Mouse (Mus musculus) naive thymus-derived CD4-positive, alpha-beta T cell, adult 2 months (primary cell): Measurements from ENCODE around the gene Ssu72.
"Not testable (repeated sequence)": the region's sequence is repeated elsewhere in the genome, so short reads cannot be mapped to it uniquely, and the experiment has no call there.

Source experiments
- DNase-seq: peaks from one replicate; pipeline ENCODE4 v3.0.0-alpha.2; 2011; ENCODE audit warnings: low read depth

Ssu72 gene

DNA sequence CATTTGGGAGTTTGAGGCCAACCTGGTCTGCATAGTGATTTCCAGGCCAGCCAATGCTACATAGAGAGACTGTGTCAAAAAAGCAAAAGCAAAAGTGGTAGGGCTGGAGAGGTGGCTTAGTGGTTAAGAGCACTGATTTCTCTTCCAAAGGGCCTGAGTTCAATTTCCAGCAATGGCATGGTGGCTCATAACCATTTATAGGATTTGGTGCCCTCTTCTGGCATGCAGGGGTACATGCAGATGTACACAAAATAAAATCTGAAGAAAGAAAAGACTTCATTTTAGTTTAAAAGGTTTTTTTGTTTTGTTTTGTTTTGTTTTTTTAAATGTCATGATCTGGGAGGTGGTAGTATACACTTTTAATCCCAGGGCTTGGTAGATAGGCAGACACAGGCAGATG is 4.2 kb upstream of the Ssu72 start:
- DNase-seq, result peak; percentile 78

DNA sequence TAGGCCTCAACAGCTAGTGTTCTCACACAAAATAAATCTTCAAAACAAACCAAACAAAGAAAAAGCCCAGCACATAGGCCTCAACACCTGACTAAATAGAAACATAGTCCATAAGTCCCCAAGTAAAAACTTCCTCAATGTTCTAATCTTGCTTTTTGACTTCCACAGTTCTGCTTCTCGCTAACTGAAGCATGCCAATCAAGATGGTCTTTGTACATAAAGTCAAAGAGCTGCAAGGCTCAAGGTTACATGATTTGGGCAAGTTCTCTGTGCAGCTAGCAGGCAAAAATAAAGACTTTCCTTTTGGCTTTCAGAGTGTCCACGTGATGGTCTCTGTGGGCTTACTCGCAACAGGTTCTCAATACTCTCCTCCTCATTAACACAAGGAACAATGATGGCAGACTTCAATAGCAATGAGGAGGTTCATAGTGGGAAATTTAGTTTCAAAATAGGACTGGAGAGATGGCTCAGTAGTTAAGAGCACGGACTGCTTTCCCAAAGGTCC is 1.1 kb upstream of the Ssu72 start:
- DNase-seq, result no peak

DNA sequence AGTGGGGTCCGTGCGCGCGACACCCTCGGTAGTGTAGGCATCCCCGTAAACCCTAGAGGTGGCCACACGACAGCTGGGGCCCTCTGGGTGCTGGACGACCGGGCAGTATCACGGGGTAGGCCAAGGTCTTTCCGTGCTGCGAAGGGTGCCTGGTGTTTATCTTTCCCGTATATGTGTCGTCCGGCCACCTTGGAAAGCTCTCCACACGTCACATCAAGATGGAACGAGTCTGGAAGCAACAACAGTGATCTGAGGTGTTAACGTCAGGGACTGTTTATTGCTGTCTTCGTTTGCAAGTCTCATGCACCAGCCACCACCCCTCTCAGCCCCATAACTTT is 961 bp downstream of the Ssu72 start:
- peak; percentile 76 for DNase-seq

DNA sequence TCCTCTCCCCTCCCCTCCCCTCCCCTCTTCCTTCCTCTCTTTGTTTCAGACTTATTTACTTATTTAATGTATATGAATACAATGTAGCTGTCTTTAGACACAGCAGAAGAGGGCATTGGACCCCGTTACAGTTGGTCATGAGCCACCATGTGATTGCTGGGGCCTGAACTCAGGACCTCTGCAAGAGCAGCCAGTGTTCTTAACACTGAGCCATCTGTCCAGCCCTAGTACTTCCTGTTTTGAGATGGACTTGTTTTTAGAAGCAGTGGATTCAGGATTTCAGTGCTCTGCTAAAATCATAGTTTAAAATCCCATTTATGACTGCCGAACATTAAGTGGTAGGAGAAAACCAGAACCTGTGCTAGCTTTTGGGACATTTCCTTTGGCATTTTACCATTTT is 4.0 kb downstream of the Ssu72 start:
- no peak for DNase-seq

- DNase-seq, result no peak
These were observed 4.4 kb downstream of the Ssu72 start for GRCm38 (mm10) chr4:155708988-155709387.

DNA sequence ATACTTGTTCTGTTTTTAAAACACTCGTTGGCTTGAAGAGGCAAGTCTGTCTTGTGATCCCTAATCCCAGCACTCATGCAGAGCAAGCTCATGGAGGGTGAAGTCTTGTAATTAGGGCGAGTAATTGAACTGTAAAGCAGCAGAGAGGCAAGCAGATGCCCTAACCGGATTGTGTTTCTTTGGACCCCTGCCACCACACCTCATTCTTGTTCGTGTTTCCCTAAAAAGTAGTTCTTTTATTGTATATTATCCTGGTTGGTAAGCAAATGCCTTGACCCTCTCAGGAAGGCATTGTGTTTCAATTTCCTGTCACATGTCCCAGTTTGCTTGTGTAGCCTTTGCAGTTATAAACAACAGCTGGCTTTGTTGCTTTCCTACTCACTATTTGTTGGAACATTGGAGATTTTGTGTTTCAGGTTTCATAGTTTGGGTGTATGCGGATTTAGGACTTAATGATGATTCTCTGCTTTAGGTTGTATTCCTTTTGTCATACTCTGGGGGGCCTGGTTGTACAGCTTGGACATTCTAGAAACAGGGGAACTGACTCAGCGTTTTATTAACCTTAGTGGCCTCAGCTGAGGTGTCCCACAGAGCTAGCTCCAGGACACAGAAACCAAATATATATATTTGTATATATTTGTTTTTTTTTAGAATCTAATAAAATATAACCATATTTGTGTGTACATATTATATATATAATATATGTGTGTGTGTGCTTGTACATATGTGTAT is 6.1 kb downstream of the Ssu72 start:
- no peak for DNase-seq

DNA sequence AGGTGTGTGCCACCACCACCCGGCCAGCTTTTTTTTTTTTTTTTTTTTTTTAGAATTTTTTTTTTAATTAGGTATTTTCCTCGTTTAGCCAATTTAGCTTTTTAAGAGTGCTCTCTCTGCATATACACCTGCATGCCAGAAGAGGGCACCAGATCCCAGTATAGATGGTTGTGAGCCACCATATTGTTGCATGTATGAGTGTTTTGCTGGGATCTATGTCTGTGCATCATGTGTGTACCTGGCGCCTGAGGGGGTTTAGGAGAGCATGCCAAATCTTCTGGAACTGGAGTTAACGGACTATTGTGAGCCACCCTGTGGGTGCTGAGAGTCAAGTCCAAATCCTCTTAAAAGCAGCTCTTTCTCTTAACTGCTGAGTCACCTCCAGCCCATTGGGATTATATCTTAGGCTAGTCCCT is 17.1 kb downstream of the Ssu72 start:
- DNase-seq, result peak; percentile 64

DNA sequence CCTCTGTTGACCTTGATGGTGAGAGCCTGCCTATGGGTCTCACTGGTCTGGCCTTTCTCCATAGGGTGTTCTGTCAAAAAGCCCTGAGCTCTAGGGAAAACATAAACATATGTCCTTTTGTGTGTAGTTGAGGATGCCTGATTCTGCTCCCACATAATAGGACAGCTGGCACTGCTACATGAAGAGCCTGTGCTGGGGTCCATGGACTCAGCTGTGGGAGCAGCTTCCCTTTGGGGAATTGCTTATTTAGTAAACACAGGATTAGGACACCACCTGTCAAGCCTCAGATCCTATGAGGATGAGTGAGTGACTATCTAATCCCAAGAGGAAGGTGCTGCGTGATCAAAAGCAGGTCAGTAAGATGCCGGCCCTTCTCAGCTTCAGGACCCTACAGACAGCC is 23.4 kb downstream of the Ssu72 start:
- no peak for DNase-seq

DNA sequence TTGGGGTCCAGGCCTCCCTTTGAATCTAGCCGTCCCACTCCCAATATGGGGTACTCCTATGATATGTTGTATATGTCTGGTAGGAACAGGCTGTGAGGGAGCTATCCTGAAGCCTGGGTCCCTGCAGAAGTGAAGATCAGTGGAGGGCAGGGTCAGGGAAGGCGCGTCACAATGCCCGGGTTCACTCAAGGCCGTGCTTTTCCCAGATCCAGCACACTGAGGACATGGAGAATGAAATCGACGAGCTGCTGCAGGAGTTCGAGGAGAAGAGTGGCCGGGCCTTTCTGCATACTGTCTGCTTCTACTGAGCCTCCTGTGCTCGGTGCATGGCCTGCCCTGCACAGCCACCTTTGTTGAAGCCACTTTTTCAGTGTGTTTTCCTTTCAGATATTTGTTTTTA is 28.7 kb downstream of the Ssu72 start:
- no peak for DNase-seq

DNA sequence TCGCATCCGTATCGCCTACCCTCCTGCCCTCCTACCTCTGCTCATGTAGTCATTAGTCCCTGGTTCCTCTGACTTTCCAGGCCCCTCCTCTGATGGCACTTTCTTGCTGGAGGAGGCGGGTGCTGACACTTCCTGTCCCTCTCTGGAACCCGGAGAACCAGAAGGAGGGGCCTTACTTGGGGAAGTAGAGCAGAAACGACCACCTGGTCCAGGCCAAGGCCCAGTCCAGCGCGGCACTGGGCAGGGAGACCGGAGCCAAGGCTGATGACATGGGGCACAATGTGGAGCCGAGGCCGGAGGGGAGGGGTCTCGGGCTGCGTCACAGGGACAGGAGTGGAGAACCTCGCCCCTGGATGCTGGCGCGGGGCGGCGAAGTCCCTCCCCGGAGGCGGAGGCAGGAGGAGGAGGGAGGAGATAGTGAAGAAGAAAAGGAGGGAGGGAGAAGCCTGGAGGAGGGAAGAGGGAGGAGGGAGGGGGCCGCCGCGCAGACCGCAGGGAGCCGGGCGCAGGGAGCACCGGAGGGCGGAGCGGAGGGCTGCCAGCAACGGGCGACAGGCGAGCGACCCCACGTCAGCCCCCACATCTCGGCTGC is 29.8 kb downstream of the Ssu72 start, which contains the start of gene Tmem240:
Gene Tmem240 (plus strand): TSS at position 451 of the 592 bp plus-strand sequence.
- peak; percentile 86 for DNase-seq

GRCm38 (mm10) chr4:155734951-155735702 is 30.5 kb downstream of the Ssu72 start:
- peak; percentile 46 for DNase-seq

DNA sequence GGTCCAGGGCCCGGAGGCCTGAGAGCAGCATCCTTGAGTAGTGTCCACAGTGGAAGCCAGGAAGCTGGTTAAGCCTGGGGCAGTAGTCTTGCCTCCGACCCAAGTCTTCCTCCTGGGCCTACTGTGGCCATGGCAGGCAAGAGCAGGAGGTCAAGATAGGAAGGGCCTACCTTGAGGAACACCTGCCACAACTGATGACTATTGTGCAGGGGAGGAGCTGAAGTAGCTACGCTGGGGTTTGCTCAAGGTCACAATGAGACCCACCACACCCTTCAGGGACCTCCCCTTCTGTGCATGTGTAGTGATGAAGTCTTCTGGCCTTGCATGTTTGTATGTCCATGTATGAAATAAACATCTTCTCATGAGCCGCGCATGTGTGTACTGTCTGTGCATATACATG is 31.2 kb downstream of the Ssu72 start:
- DNase-seq, result peak; percentile 33

DNA sequence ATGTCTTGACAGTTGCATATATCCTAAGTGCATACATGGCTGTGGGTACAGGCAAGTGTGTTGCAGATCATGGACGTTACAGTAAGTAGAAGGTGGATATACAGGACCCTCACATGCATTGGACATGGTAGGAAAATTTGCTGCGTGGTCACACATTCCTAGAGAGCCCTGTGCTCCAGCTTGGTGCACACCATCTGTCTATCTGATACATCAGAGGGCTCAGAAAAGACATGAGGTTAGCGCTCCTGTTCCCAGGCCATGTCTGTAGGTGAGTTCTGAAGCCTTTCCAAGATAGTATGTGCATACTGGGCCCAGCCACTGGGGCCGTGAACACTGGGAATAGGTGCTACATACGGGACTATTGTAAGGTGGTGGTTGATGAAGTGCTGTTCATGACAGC is 31.8 kb downstream of the Ssu72 start:
- no peak for DNase-seq

GRCm38 (mm10) chr4:155738262-155738661 is 33.7 kb downstream of the Ssu72 start:
- DNase-seq, result no peak

- DNase-seq, result no peak
These were observed 34.6 kb downstream of the Ssu72 start for GRCm38 (mm10) chr4:155739152-155739551.

GRCm38 (mm10) chr4:155739741-155740636 is 35.4 kb downstream of the Ssu72 start:
- no peak for DNase-seq

DNA sequence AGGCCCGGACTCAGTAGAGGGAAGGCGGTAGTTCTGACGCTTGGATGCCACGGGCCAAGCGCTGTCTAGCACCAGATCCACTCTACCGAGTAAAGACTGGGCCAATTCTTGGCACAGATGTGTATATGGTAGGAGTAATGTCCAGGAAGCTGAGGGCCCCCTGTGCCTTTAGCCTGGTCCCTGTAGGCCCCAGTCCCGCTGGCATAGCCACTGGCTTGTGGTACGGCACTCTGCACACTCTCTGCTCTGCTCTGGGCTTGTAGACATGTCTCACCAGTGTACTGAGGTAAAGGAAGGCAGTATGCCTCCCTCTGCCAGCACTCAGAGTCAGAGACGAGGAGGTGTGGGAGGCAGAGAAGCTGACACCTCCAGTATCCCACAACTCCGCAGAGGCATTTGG is 36.1 kb downstream of the Ssu72 start:
- DNase-seq, result not testable (repeated sequence)

GRCm38 (mm10) chr4:155742684-155743083 is 38.1 kb downstream of the Ssu72 start:
- DNase-seq, result no peak

- DNase-seq, result no peak
These were observed 39.9 kb downstream of the Ssu72 start for GRCm38 (mm10) chr4:155744474-155744873.

GRCm38 (mm10) chr4:155745136-155745535 is 40.5 kb downstream of the Ssu72 start:
- no peak for DNase-seq

- DNase-seq, result no peak
These were observed 41.5 kb downstream of the Ssu72 start for GRCm38 (mm10) chr4:155746036-155746548.
